Comparison of ENCODE assay signal across 10 mouse cellular contexts in genomic region chr8:11171526-11171925, GRCm38 (mm10).
A peak's percentile ranks its signal among the peaks of the same experiment; 100 is the strongest.
DNase-seq lines count a peak whose midpoint lies in the region; ATAC-seq lines count a peak whose summit lies in the region.
"Had no signal": no experiment of that assay in that cellular context is flagged by ENCODE, and none has a peak within 500 bp of the region (broad histone marks: within the 10 kb centered on the region; RNA-seq: fewer than 3 reads in every experiment).

No protein-coding gene starts in this region.

- peaks cover 13% of the 10 kb centered on the region; the same call in 1 of the 2 replicates for H3K4me1 ChIP-seq in heart, embryonic 11.5 days (ENCODE audit: control insufficient read depth, insufficient read depth, low read length)
- H3K4me1 ChIP-seq in hindbrain, embryonic 14.5 days (replicated peaks; ENCODE audit: control insufficient read depth, insufficient read depth, low read length): no peaks in the 10 kb centered on the region

- no peak overlapping the region for H3K4me2 ChIP-seq in heart, embryonic 11.5 days
- no peak overlapping the region for H3K4me2 ChIP-seq in hindbrain, embryonic 14.5 days (replicated peaks)

- no peak for ATAC-seq in heart, embryonic 11.5 days (replicated peaks; ENCODE audit: insufficient number of reproducible peaks, low FRiP score, low TSS enrichment)
- no peak for ATAC-seq in hindbrain, embryonic 14.5 days (ENCODE audit: low FRiP score)

- no peak overlapping the region for H3K4me3 ChIP-seq in heart, embryonic 11.5 days (ENCODE audit: low read depth, low read length)
- no peak overlapping the region for H3K4me3 ChIP-seq in hindbrain, embryonic 14.5 days (replicated peaks; ENCODE audit: low read length)
- H3K4me3 ChIP-seq: megakaryocyte, embryonic 14.5 days had no signal

- 0 out of 2 replicates have a peak overlapping the region, but pooled peaks have one; percentile 28 for H3K9ac ChIP-seq in heart, embryonic 11.5 days (ENCODE audit: low read depth, low read length)
- no peak overlapping the region for H3K9ac ChIP-seq in hindbrain, embryonic 14.5 days

- intact Hi-C loops in left cerebral cortex, postnatal 4 days (cut with DNase I): no loop called here
- intact Hi-C loops in left cerebral cortex, postnatal 36 days (cut with DNase I): loop anchor here (5.0 kb wide), 1 partner anchor 754 kb away; no protein-coding TSS in a partner anchor

- WGBS in heart, embryonic 11.5 days (ENCODE audit: insufficient replicate concordance): 57% methylated on average over 7 of the region's 7 CpGs
- 84% methylated on average over 7 of the region's 7 CpGs for WGBS in hindbrain, embryonic 14.5 days

- H3K27me3 ChIP-seq in heart, embryonic 11.5 days (ENCODE audit: control insufficient read depth, insufficient read depth, low read length): no peaks in the 10 kb centered on the region
- no peaks in the 10 kb centered on the region for H3K27me3 ChIP-seq in hindbrain, embryonic 14.5 days (ENCODE audit: control insufficient read depth, insufficient read depth, low read length)

- no peaks in the 10 kb centered on the region for H3K9me3 ChIP-seq in heart, embryonic 11.5 days (replicated peaks; ENCODE audit: control insufficient read depth, low read length)
- H3K9me3 ChIP-seq in hindbrain, embryonic 14.5 days (ENCODE audit: control insufficient read depth, low read length): no peaks in the 10 kb centered on the region
- H3K9me3 ChIP-seq: megakaryocyte, embryonic 14.5 days had no signal

- no peaks in the 10 kb centered on the region for H3K36me3 ChIP-seq in heart, embryonic 11.5 days (ENCODE audit: control insufficient read depth, insufficient read depth, low read length)
- no peaks in the 10 kb centered on the region for H3K36me3 ChIP-seq in hindbrain, embryonic 14.5 days (replicated peaks; ENCODE audit: control insufficient read depth, insufficient read depth)

- 0 out of 2 replicates have a peak overlapping the region, but pooled peaks have one; percentile 22 for H3K27ac ChIP-seq in heart, embryonic 11.5 days (ENCODE audit: low read depth, low read length)
- H3K27ac ChIP-seq in hindbrain, embryonic 14.5 days: no peak overlapping the region
- H3K27ac ChIP-seq: kidney, postnatal 0 days had no signal

- peak; percentile 51 for DNase-seq in left cerebral cortex, postnatal 4 days
- DNase-seq in left cerebral cortex, adult 8-10 months (ENCODE audit: low spot score in 2 of 2): no peak
- peak; percentile 73 for DNase-seq in cerebellum, adult 9-10 months
- peak; percentile 30 for DNase-seq in lung, postnatal 10 days
- no peak for DNase-seq in left cerebral cortex, postnatal 36 days (ENCODE audit: low spot score in 2 of 2)
- no peak for DNase-seq in spleen, postnatal 4 days (ENCODE audit: low spot score in 2 of 2)
- DNase-seq in hindbrain, embryonic 14.5 days (ENCODE audit: low spot score): no peak

Comparison
In these comparisons a context has a peak if more than half of its experiments do, and no peak if none do; other contexts are left out.
1. DNase-seq: peak in left cerebral cortex, postnatal 4 days (single experiment), cerebellum, adult 9-10 months (single experiment) and lung, postnatal 10 days (single experiment); none in left cerebral cortex, adult 8-10 months (0 of 2), left cerebral cortex, postnatal 36 days (0 of 2), spleen, postnatal 4 days (0 of 2) and hindbrain, embryonic 14.5 days (single experiment).